Mouse (Mus musculus) adrenal gland, postnatal 4 days (tissue): ENCODE data around the gene Map2. TPM values are rescaled to one million over a fixed set of nuclear protein-coding genes. Genes with fewer than 3 reads are reported as not detected.

Experiments used
- DNase-seq, 2 experiments: peaks; one replicate each; pipeline ENCODE4 v3.0.0; 2021 to 2022; ENCODE audit warnings: low spot score in 2 of 2, mixed read lengths in 2 of 2
- total RNA-seq, 2 experiments: library from RNA; stranded (reverse); gene quantifications; 2 replicates each; pipeline ENCODE4 v1.2.3; 2021

Gene Map2
- total RNA-seq, 2 experiments from 2014 or later: 33.6 to 39.3 TPM

DNA sequence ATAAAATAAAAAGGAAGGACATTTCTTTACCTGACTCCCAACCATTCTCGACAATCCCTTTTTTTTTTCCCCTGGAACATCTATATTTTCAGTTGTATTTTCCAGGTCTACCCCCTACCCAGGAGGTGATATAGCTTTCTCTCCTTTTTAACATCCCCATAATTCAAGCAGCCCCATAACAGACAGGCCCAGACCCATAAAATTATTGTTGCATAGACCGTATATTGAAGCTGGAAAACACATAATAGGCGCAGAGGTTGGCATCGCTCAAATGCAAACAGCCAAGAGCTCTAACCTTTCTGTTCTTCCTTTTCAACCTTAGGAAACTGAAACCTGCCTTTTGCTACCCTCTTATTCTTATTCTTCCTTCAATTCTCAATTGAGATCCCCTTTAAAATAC lies 211.2 kb downstream of the Map2 start:
- DNase-seq: no peak

DNA sequence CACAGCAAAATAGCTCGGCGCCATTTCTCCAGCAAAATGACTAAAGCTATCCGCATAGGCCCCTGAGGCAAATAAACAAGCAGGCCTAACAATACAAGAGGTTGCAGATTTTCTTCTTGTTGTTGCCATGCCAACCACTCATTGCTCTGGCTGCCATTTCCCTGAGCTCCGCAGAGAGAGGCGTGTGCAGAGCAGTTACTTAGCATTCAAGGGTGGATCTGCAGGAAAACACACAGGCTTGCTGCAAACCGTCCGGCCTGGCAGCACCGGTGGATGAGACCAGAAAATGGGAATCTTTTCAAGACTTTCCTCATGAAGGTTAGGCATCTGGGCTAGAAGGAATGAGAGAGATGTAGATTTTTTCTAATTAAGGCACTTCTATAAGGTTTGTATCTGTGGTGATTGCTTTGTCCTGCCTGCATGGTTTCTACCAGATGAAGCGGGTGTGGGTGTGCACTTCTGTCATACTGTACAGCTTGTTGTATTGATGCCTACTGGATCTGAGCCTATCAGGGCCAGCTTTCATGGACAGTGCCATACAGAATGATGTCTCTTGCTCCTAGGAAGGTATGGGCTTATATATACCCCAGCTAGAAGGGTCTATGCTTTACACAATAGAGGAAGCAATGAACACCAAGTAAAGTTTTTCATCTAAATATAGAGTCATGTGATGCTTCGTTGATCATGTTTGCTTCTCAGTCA lies 211.8 kb downstream of the Map2 start:
- no peak for DNase-seq

GRCm38 (mm10) chr1:66388561-66388960 lies 213.5 kb downstream of the Map2 start:
- DNase-seq: no peak

DNA sequence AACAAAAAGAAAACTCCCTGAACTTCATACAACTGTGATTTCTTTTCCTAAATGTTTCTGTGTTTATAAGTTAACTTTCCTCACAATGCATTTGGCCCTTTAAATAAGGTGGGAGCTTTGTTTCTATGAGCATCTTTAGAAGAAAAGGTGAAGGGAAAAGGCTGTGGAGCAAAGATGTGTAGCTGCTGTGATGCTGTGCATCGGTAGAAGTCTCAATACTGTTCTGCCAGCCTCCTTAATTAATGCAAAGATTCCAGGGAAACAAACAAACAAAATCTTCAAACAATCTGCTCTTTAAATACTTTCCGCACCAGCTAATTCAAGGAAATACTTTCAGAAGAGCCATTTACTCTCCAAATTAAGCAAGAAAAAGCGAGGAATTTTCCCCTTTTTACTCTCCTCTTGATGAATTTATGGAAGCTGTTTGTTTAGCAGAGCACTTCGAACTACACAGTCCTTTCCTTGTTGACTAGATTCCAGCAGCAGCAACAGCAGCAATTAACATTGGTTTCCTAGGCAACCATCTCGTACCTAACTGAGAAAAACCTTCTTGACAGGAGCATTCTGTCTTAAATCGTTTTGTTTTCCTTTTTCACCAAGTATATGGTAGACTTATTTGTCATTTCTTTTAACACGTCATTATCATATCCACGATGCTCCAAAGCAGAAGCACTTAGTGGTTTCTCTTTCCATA lies 220.0 kb downstream of the Map2 start:
- no peak for DNase-seq

- no peak for DNase-seq
Observed at GRCm38 (mm10) chr1:66395826-66396225, 220.8 kb downstream of the Map2 start.

GRCm38 (mm10) chr1:66401902-66402301 lies 226.8 kb downstream of the Map2 start:
- DNase-seq: no peak

- no peak for DNase-seq
Observed at GRCm38 (mm10) chr1:66407270-66407967, 232.3 kb downstream of the Map2 start.

DNA sequence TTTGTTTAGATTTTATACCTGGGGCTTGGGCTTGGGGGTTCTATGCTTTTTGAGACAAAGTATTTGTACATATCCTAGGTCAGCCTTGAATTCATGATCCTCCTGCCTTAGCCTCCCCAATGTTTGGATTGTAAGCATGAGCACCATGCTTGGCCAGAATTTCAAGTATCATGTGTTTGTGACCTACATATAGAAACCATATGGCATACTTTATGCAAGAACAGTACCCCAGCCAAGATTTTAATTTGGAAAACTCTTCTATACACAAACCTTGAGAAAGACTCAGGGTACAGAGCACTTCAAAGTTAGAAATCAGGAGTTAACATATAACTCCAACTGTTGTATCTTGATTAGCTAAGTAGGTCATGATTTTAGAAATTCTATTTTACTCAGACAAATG lies 243.3 kb downstream of the Map2 start:
- no peak for DNase-seq

- DNase-seq: no peak
Observed at GRCm38 (mm10) chr1:66426073-66426472, 251.0 kb downstream of the Map2 start.

DNA sequence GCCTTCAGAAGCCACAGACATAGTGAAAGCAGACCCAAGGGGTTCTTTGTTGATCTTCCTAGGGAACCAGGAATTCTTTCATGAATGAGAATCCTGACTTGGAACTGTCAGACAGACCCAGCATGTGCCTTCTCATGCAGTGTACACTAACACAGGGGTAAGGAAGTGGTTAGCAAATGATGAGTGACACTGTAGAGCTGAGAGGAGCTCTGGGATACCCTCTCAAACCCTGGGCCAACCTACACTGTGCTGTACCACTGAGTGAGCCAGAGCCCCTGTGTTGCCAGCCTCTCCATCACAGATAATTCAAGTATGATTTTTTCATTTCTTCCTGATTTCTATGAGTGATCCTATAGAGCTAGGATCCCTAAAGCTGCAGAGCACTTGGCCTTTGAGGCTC lies 255.9 kb downstream of the Map2 start:
- DNase-seq: no peak

GRCm38 (mm10) chr1:66431472-66431871 lies 256.4 kb downstream of the Map2 start:
- DNase-seq: no peak

GRCm38 (mm10) chr1:66438069-66438468 lies 263.0 kb downstream of the Map2 start:
- no peak for DNase-seq

- no peak for DNase-seq
Observed at GRCm38 (mm10) chr1:66442922-66443321, 267.8 kb downstream of the Map2 start.

DNA sequence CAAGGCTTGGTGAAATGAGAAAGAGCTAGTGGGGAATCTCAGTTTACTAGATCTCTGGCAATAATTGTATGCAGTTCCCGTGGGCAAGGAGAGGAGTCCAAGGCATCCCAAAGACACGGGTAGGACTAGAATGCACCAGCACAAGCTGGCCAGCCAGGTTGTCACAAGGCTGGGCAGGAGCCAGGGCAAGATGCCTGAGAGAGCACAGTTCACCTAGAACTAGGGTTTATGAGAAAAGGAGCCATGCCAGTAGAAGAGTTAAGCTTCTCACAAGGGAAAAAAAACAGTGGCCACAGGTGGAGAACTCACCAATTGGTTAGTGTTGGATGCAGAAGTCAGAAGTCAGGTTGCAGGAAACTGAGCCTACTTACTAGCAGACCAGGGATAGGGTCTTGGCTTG lies 274.4 kb downstream of the Map2 start:
- no peak for DNase-seq

- no peak for DNase-seq
Observed at GRCm38 (mm10) chr1:66456580-66456979, 281.5 kb downstream of the Map2 start.

GRCm38 (mm10) chr1:66457747-66458146 lies 282.7 kb downstream of the Map2 start:
- DNase-seq: no peak

DNA sequence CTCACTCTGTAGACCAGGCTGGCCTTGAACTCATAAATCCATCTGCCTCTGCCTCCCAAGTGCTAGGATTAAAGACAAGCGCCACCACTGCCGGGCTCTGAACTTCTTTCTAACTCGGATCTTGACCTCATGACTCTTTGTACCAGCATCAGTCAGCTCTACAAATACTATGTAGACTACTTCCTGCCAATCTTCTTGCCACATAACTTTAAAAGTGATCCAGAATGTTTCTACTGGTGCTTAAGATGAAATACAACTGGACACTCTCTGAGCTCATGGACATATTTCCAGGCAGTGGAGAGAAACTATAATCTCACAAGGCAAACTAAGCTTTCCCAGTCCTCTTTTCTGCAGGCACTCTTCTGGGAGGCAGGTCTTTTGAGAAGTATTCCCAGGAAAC lies 284.3 kb downstream of the Map2 start:
- no peak for DNase-seq

DNA sequence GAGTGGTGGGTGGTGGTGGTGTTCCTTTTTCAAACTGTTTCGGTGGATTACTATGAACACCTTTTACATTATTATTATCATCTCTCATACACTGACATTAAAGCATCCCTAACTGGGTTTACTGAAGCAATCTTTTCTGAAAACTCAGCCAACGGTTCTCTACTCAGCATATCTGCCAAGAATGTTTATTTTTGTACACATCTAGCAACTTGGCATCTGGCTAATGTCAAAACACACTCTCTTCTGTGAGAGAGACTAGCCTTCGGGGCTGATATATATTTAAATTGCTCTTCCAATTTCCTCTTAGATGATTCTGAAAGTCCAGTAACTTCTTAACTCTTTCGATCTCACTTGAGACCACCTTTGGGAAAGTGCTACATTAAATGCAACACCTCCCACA lies 285.8 kb downstream of the Map2 start:
- DNase-seq: no peak

GRCm38 (mm10) chr1:66467821-66468703 lies 293.0 kb downstream of the Map2 start, which contains the start of gene Unc80:
Gene Unc80 (plus strand): TSS chr1:66468367.
- DNase-seq: peak; percentile 37 to 48

DNA sequence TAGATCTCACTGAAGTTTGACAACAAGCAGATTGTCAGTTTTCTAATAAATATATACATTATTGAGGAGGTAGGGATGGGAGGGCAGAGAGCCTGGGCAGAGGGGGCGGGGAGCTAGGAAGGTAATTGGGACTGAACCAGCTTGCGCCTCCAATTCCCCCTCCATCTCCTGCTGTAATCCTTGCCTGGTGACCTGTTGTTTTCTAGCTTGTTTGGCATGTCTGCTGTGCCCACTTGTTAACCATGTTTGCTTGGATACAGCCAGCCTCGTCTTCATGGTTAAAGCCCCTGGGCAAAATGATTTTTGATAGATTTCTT lies 293.6 kb downstream of the Map2 start:
- no peak for DNase-seq

GRCm38 (mm10) chr1:66482751-66483150 lies 307.7 kb downstream of the Map2 start:
- no peak for DNase-seq
